Mouse (Mus musculus) liver, postnatal 0 days (tissue): ENCODE data around the gene Slc2a12. TPM values are rescaled to one million over a fixed set of nuclear protein-coding genes. Genes with fewer than 3 reads are reported as not detected.

Experiments
- ATAC-seq: fragments of 200-750 bp; cut with Nextera tagmentation; 2 replicates; pipeline ENCODE4 v1.8.0; 2017; ENCODE audit warnings: mild to moderate bottlenecking, moderate library complexity
- DNase-seq: peaks from one replicate; pipeline ENCODE4 v3.0.0-alpha.2; 2016
- H3K27ac ChIP-seq: fragments of 300-500 bp; sonication (generic); 2 replicates; pipeline ENCODE4 v1.5.1; 2014; ENCODE audit warnings: antibody characterized with exemption, moderate library complexity, mild to moderate bottlenecking, low read depth
- H3K27me3 ChIP-seq: fragments of 300-500 bp; sonication (generic); 2 replicates; pipeline ENCODE4 v1.6.1; 2014; ENCODE audit warnings: low read length, control low read depth, mixed read lengths; ENCODE audit not compliant: insufficient read depth
- H3K36me3 ChIP-seq: fragments of 300-500 bp; sonication (generic); replicated peaks from 2 replicates; pipeline ENCODE4 v1.6.1; 2014; ENCODE audit warnings: mild to moderate bottlenecking, control low read depth, low read length, moderate library complexity, mixed read lengths; ENCODE audit not compliant: insufficient read depth
- H3K4me1 ChIP-seq: fragments of 300-500 bp; sonication (generic); 2 replicates; pipeline ENCODE4 v1.6.1; 2014; ENCODE audit warnings: antibody characterized with exemption, mild to moderate bottlenecking, control low read depth; ENCODE audit not compliant: insufficient read depth
- H3K4me2 ChIP-seq: fragments of 300-500 bp; sonication (generic); 2 replicates; pipeline ENCODE4 v1.6.1; 2014; ENCODE audit warnings: low read depth, mild to moderate bottlenecking, low read length, moderate library complexity, mixed read lengths
- H3K4me3 ChIP-seq: fragments of 300-500 bp; sonication (generic); 2 replicates; pipeline ENCODE4 v1.5.1; 2014; ENCODE audit warnings: low read depth, low read length
- H3K9ac ChIP-seq: fragments of 300-500 bp; sonication (generic); replicated peaks from 2 replicates; pipeline ENCODE4 v1.6.1; 2014; ENCODE audit warnings: mild to moderate bottlenecking, moderate library complexity
- H3K9me3 ChIP-seq: fragments of 300-500 bp; sonication (generic); 2 replicates; pipeline ENCODE4 v1.6.1; 2016; ENCODE audit warnings: mild to moderate bottlenecking, control low read depth, low read length, mixed read lengths
- CTCF ChIP-seq: sonication (generic); IDR thresholded peaks from 2 replicates; pipeline ENCODE4 v1.5.1; 2016; ENCODE audit warnings: antibody characterized with exemption, low read depth
- EP300 ChIP-seq: IDR thresholded peaks from 2 replicates; pipeline ENCODE4 v1.6.1; 2016; ENCODE audit warnings: antibody characterized with exemption, low read depth, mild to moderate bottlenecking
- WGBS: fragments of 180-500 bp; shearing (Covaris S2); extraction: QIAGEN DNeasy Blood & Tissue Kit; methylation state at CpG from one replicate; pipeline ENCODE4 v1.1.7; 2014; ENCODE audit not compliant: insufficient replicate concordance; 5-methylcytosine and 5-hydroxymethylcytosine counted together
- polyA plus RNA-seq: library from polyadenylated mRNA; unstranded; fragments of >200 nt; fragmentation: Nextera tagmentation; extraction: Ambion mirVana; gene quantifications from 2 replicates; pipeline ENCODE4 v1.2.1, GENCODE M21; 2015

Gene Slc2a12
- polyA plus RNA-seq, 1 experiment from 2014 or later, result not detected

- Histone ChIP-seq H3K27me3 (no peaks in the 10 kb centered on the region), H3K9me3 (no peaks in the 10 kb centered on the region), H3K27ac (no peak overlapping the region), H3K36me3 (peaks cover 40% of the 10 kb centered on the region), H3K4me2 (no peak overlapping the region), H3K9ac (no peak overlapping the region), H3K4me3 (no peak overlapping the region), H3K4me1 (no peaks in the 10 kb centered on the region)
- WGBS, result 78% methylated on average over 6 of the region's 6 CpGs
- DNase-seq, result no peak
- TF ChIP-seq CTCF, result no peak
- TF ChIP-seq EP300, result no peak
- no peak for ATAC-seq
Measured at GRCm38 (mm10) chr10:22703844-22704243, 59.0 kb downstream of the Slc2a12 start.

- TF ChIP-seq EP300 (no peak), CTCF (no peak)
- Histone ChIP-seq H3K4me2 (no peak overlapping the region), H3K4me1 (no peaks in the 10 kb centered on the region), H3K27ac (no peak overlapping the region), H3K27me3 (no peaks in the 10 kb centered on the region), H3K9me3 (no peaks in the 10 kb centered on the region), H3K9ac (no peak overlapping the region), H3K36me3 (peaks cover 45% of the 10 kb centered on the region), H3K4me3 (no peak overlapping the region)
- DNase-seq (no peak), ATAC-seq (no peak)
- WGBS, result 88% methylated on average over 7 of the region's 7 CpGs
Measured at GRCm38 (mm10) chr10:22708190-22708843, 63.5 kb downstream of the Slc2a12 start.

DNA sequence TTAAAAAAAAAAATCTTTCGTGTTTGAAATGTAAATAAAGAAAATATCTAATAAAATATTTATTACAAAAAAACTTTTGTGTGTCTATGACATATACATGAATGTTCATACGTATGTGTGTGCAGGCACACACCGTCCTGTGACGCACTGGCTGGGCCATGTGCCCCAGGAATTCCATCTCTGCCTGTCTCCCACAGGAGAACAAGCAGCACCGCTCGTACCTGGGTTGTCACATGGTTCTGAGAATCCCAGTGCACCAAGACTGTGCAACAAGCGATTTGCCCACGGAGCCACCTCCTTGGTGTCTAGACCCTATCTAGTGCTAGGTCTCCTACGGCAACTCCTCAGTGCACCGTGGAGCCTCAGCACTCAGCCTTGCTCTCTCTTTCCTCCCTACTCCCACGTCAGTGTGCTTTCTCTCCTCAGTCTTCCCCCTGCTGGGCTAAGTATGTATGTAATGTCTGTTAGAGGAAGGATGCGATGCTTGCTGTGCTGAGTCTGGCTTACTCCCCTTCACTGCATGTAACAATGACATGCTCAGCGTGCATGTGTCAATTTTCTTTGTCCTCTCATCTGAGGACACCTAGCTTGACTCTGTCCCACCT is 65.5 kb downstream of the Slc2a12 start:
- no peaks in the 10 kb centered on the region for H3K9me3 ChIP-seq
- H3K4me2 ChIP-seq, result no peak overlapping the region
- 89% methylated on average over 13 of the region's 13 CpGs for WGBS
- H3K4me3 ChIP-seq, result no peak overlapping the region
- H3K27ac ChIP-seq, result no peak overlapping the region
- TF ChIP-seq EP300 (no peak), CTCF (no peak)
- DNase-seq (no peak), ATAC-seq (no peak)
- no peak overlapping the region for H3K9ac ChIP-seq
- H3K27me3 ChIP-seq, result no peaks in the 10 kb centered on the region
- H3K36me3 ChIP-seq, result peaks cover 39% of the 10 kb centered on the region
- no peaks in the 10 kb centered on the region for H3K4me1 ChIP-seq

- 81% methylated on average over 2 of the region's 2 CpGs for WGBS
- H3K9ac ChIP-seq, result no peak overlapping the region
- H3K27me3 ChIP-seq, result no peaks in the 10 kb centered on the region
- peaks cover 15% of the 10 kb centered on the region for H3K36me3 ChIP-seq
- no peaks in the 10 kb centered on the region for H3K4me1 ChIP-seq
- no peaks in the 10 kb centered on the region for H3K9me3 ChIP-seq
- H3K27ac ChIP-seq, result no peak overlapping the region
- no peak overlapping the region for H3K4me2 ChIP-seq
- TF ChIP-seq EP300 (no peak), CTCF (no peak)
- ATAC-seq (no peak), DNase-seq (no peak)
- H3K4me3 ChIP-seq, result no peak overlapping the region
Measured at GRCm38 (mm10) chr10:22712955-22713354, 68.1 kb downstream of the Slc2a12 start.

DNA sequence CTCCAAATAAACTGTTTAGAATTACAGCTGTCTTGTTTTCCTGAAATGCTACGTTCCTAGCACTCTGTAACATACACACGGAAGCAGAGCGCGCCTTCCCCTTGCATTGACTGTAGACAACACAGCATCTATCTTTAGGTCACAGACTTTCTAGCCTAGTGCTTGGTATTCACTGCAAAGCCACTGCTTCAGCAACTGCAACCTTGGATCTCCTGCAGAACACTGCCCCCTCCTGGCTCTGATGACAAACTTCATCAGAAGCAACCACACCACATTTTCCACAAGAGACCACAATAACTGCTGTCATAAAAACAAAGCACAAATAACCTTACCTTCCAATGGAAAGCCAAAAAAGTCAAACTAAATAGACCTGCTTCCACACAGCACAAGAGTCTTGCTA is 69.7 kb downstream of the Slc2a12 start:
- Histone ChIP-seq H3K4me2 (no peak overlapping the region), H3K9me3 (no peaks in the 10 kb centered on the region), H3K36me3 (peaks cover 4% of the 10 kb centered on the region), H3K27ac (no peak overlapping the region), H3K27me3 (no peaks in the 10 kb centered on the region), H3K4me1 (no peaks in the 10 kb centered on the region), H3K9ac (no peak overlapping the region), H3K4me3 (no peak overlapping the region)
- peak; percentile 30 for DNase-seq
- TF ChIP-seq EP300 (no peak), CTCF (peak; percentile 82)
- ATAC-seq, result no peak
- WGBS, result 77% methylated on average over 4 of the region's 4 CpGs

DNA sequence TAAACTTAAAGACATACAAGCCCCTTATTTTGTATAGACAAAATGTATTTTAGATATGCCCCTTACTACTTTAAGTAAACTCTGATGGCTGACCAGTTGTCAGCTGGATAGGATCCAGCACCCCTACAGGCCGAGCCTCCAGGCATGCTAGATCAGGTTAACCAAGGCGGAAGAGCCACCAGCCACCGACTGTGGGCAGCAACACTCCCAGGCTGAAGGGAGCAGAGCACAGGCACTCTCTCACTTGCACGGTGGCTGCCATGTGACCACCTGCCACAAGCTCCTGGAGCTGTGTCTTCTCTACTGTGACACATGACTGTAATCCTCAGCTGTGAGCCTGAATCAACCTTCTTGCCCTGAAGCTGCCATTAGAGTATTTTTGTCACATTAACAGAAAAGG is 73.7 kb downstream of the Slc2a12 start:
- H3K9me3 ChIP-seq, result no peaks in the 10 kb centered on the region
- H3K9ac ChIP-seq, result no peak overlapping the region
- H3K4me2 ChIP-seq, result no peak overlapping the region
- H3K27ac ChIP-seq, result no peak overlapping the region
- H3K4me1 ChIP-seq, result no peaks in the 10 kb centered on the region
- no peaks in the 10 kb centered on the region for H3K27me3 ChIP-seq
- 48% methylated on average over 4 of the region's 4 CpGs for WGBS
- no peaks in the 10 kb centered on the region for H3K36me3 ChIP-seq
- DNase-seq (no peak), ATAC-seq (no peak)
- H3K4me3 ChIP-seq, result no peak overlapping the region
- no peak for TF ChIP-seq EP300
- TF ChIP-seq CTCF, result no peak
